Mouse (Mus musculus) cerebellum, adult 18-20 months (tissue): Measurements from ENCODE around the gene Rtn4rl1.
"Not testable (repeated sequence)": the region's sequence is repeated elsewhere in the genome, so short reads cannot be mapped to it uniquely, and the experiment has no call there.

ENCODE experiments used
- DNase-seq, 2 experiments: peaks; one replicate each; pipeline ENCODE4 v3.0.0; 2021

The Rtn4rl1 gene

GRCm38 (mm10) chr11:75280066-75280410, 86.5 kb downstream of the Rtn4rl1 start:
- peak in 1 of 2 experiments; percentile 35 for DNase-seq

GRCm38 (mm10) chr11:75280435-75281001, 86.9 kb downstream of the Rtn4rl1 start:
- peak; percentile 39 to 50 for DNase-seq

GRCm38 (mm10) chr11:75281380-75282256, 88.0 kb downstream of the Rtn4rl1 start:
- peak in 1 of 2 experiments; percentile 46 for DNase-seq

GRCm38 (mm10) chr11:75282496-75283120, 89.0 kb downstream of the Rtn4rl1 start:
- DNase-seq = peak in 1 of 2 experiments; percentile 49

- not testable (repeated sequence) for DNase-seq
Observed at GRCm38 (mm10) chr11:75283784-75284183, 90.2 kb downstream of the Rtn4rl1 start.

GRCm38 (mm10) chr11:75285893-75286467, 92.4 kb downstream of the Rtn4rl1 start:
- DNase-seq = no peak

- no peak for DNase-seq
Observed at GRCm38 (mm10) chr11:75286868-75287267, 93.3 kb downstream of the Rtn4rl1 start.

GRCm38 (mm10) chr11:75287940-75288339, 94.4 kb downstream of the Rtn4rl1 start:
- DNase-seq = no peak

- no peak for DNase-seq
Observed at GRCm38 (mm10) chr11:75288517-75288916, 94.9 kb downstream of the Rtn4rl1 start.

- DNase-seq = no peak
Observed at GRCm38 (mm10) chr11:75289120-75289519, 95.5 kb downstream of the Rtn4rl1 start.

- DNase-seq = peak; percentile 89 to 94
Observed at GRCm38 (mm10) chr11:75290566-75291271, 97.1 kb downstream of the Rtn4rl1 start.

- DNase-seq = no peak
Observed at GRCm38 (mm10) chr11:75291389-75292215, 98.0 kb downstream of the Rtn4rl1 start.

GRCm38 (mm10) chr11:75292281-75292680, 98.7 kb downstream of the Rtn4rl1 start:
- no peak for DNase-seq

- no peak for DNase-seq
Observed at GRCm38 (mm10) chr11:75293852-75294361, 100.3 kb downstream of the Rtn4rl1 start.

- DNase-seq = no peak
Observed at GRCm38 (mm10) chr11:75294862-75295261, 101.3 kb downstream of the Rtn4rl1 start.

- DNase-seq = not testable (repeated sequence)
Observed at GRCm38 (mm10) chr11:75295534-75295933, 102.0 kb downstream of the Rtn4rl1 start.

GRCm38 (mm10) chr11:75296406-75297005, 102.9 kb downstream of the Rtn4rl1 start:
- DNase-seq = no peak

GRCm38 (mm10) chr11:75297631-75298030, 104.0 kb downstream of the Rtn4rl1 start:
- no peak for DNase-seq

- no peak for DNase-seq
Observed at GRCm38 (mm10) chr11:75298491-75298890, 104.9 kb downstream of the Rtn4rl1 start.

- no peak for DNase-seq
Observed at GRCm38 (mm10) chr11:75299786-75300185, 106.2 kb downstream of the Rtn4rl1 start.

- DNase-seq = no peak
Observed at GRCm38 (mm10) chr11:75300954-75301353, 107.4 kb downstream of the Rtn4rl1 start.
